Mouse (Mus musculus) cortical plate, adult 2 months (tissue): ENCODE results near the gene Yipf2.

Source experiments
- CTCF ChIP-seq: fragments of 200-500 bp; IDR thresholded peaks from 2 replicates; pipeline ENCODE4 v1.5.1; 2011; ENCODE audit warnings: mild to moderate bottlenecking, control low read depth, low read length; ENCODE audit not compliant: insufficient read depth; ENCODE audit errors: extremely low read depth
- POLR2A ChIP-seq: fragments of 200-500 bp; IDR thresholded peaks from 2 replicates; pipeline ENCODE4 v1.6.1; 2011; ENCODE audit warnings: mild to moderate bottlenecking, low read length, control low read depth; ENCODE audit not compliant: insufficient read depth; ENCODE audit errors: extremely low read depth

GRCm38 (mm10) chr9:21566538-21566937 is 26.1 kb downstream of the Yipf2 start:
- TF ChIP-seq CTCF (no peak), POLR2A (no peak)
